Mouse (Mus musculus) megakaryocyte, adult 5-6 weeks (primary cell): ENCODE data around the gene Btbd35f18. TPM values are rescaled to one million over a fixed set of nuclear protein-coding genes. Genes with fewer than 3 reads are reported as not detected.
"Not testable (repeated sequence)": the region's sequence is repeated elsewhere in the genome, so short reads cannot be mapped to it uniquely, and the experiment has no call there.

Experiments used
- ATAC-seq: 2 replicates; pipeline ENCODE4 v1.8.0; 2016; ENCODE audit warnings: mild to moderate bottlenecking, inconsistent platforms; ENCODE audit not compliant: poor library complexity, severe bottlenecking
- total RNA-seq, 2 experiments: library from RNA; stranded (forward) in 1 of 2; stranded (reverse) in 1 of 2; fragments of 153-499, 151-499 nt in 1 of 2; fragments of 221-1000, 200-1000 nt in 1 of 2; gene quantifications; 2 replicates each; pipeline versions ENCODE4 v1.2.3 to v1.2.4; 2015 to 2017

Btbd35f18 gene
- total RNA-seq (2015) (not detected in 2 replicates), total RNA-seq (2017) (not detected in 2 replicates)

- ATAC-seq = not testable (repeated sequence)
Observed at GRCm38 (mm10) chrX:3699933-3700332, at the start of gene Btbd35f18. Btbd35f18 (plus strand) TSS chrX:3700233.

Other genes with a start within 250 kb of the Btbd35f18 start
- not detected in 2 replicates for gene Btbd35f10, start 52.7 kb downstream of the Btbd35f18 start, total RNA-seq (2015)
- not detected in 2 replicates for gene Btbd35f10, start 52.7 kb downstream of the Btbd35f18 start, total RNA-seq (2017)